Mouse (Mus musculus) kidney, adult 2 months (tissue): ENCODE results near the gene Pip4k2c. TPM values are rescaled to one million over a fixed set of nuclear protein-coding genes. Genes with fewer than 3 reads are reported as not detected.
"Not testable (repeated sequence)": the region's sequence is repeated elsewhere in the genome, so short reads cannot be mapped to it uniquely, and the experiment has no call there.

Experiments used
- DNase-seq: peaks from one replicate; pipeline ENCODE4 v3.0.0; 2021
- H3K27ac ChIP-seq: fragments of 200-500 bp; 2 replicates; pipeline ENCODE4 v1.5.1; 2012; ENCODE audit warnings: low read depth, low read length, control low read depth, inconsistent platforms; ENCODE audit not compliant: insufficient read depth
- H3K27me3 ChIP-seq: fragments of 200-500 bp; replicated peaks from 2 replicates; pipeline ENCODE4 v1.6.1; 2012; ENCODE audit warnings: mild to moderate bottlenecking, moderate library complexity, low read length, inconsistent platforms; ENCODE audit not compliant: control insufficient read depth, insufficient read depth
- H3K36me3 ChIP-seq: fragments of 200-500 bp; 2 replicates; pipeline ENCODE4 v1.6.1; 2012; ENCODE audit warnings: mild to moderate bottlenecking, moderate library complexity, low read length, inconsistent platforms; ENCODE audit not compliant: control insufficient read depth, insufficient read depth
- H3K4me1 ChIP-seq: fragments of 200-500 bp; 2 replicates; pipeline ENCODE4 v1.6.1; 2011; ENCODE audit warnings: low read length; ENCODE audit not compliant: control insufficient read depth, insufficient read depth
- H3K4me3 ChIP-seq: fragments of 200-500 bp; 2 replicates; pipeline ENCODE4 v1.5.1; 2011; ENCODE audit warnings: mild to moderate bottlenecking, low read depth, low read length, control low read depth; ENCODE audit not compliant: insufficient read depth
- CTCF ChIP-seq: fragments of 200-500 bp; conservative IDR thresholded peaks from 2 replicates; pipeline ENCODE4 v1.5.1; 2011; ENCODE audit warnings: low read depth, mild to moderate bottlenecking, control low read depth, low read length, moderate library complexity, mixed read lengths; ENCODE audit not compliant: insufficient read depth, insufficient read length
- POLR2A ChIP-seq: fragments of 200-500 bp; IDR thresholded peaks from one replicate; pipeline ENCODE4 v1.6.1; 2011; ENCODE audit warnings: low read depth, low read length, control low read depth
- WGBS: fragments of 180-500 bp; shearing (Covaris S2); methylation state at CpG from one replicate; pipeline ENCODE4 v1.1.7; 2018; 5-methylcytosine and 5-hydroxymethylcytosine counted together
- polyA plus RNA-seq: library from polyadenylated mRNA; depleted of rRNA; stranded (reverse); fragments of >200 nt; gene quantifications from 2 replicates; pipeline ENCODE4 v1.2.3, GENCODE M21; 2012

Pip4k2c gene
- polyA plus RNA-seq, 1 experiment, result 116 TPM

GRCm38 (mm10) chr10:127164631-127165353, 46.6 kb downstream of the Pip4k2c start, which contains the start of gene B4galnt1:
TSS of gene B4galnt1 (plus strand) at chr10:127165225.
- WGBS, result 4% methylated on average over 52 of the region's 52 CpGs
- H3K27ac ChIP-seq, result peak within 1 kb of the TSS; percentile 5
- TF ChIP-seq POLR2A (no peak), CTCF (peak; percentile 77)
- peak; percentile 72 for DNase-seq
- H3K4me3 ChIP-seq, result peak within 1 kb of the TSS; percentile 60
- H3K36me3 ChIP-seq, result no peaks in the 10 kb centered on the region
- H3K27me3 ChIP-seq, result peaks cover 2% of the 10 kb centered on the region; the same call in 1 of the 2 replicates
- peaks cover 2% of the 10 kb centered on the region; the same call in 1 of the 2 replicates for H3K4me1 ChIP-seq

- Histone ChIP-seq H3K27me3 (peaks cover 2% of the 10 kb centered on the region; the same call in 1 of the 2 replicates), H3K27ac (no peak overlapping the region), H3K4me3 (no peak overlapping the region), H3K4me1 (peaks cover 2% of the 10 kb centered on the region; the same call in 1 of the 2 replicates), H3K36me3 (no peaks in the 10 kb centered on the region)
- 92% methylated on average over 4 of the region's 4 CpGs for whole genome bisulfite sequencing
- TF ChIP-seq POLR2A, result no peak
- TF ChIP-seq CTCF, result no peak
- DNase-seq, result no peak
Measured at GRCm38 (mm10) chr10:127164190-127164589, 47.2 kb downstream of the Pip4k2c start.

GRCm38 (mm10) chr10:127162771-127163261, 48.6 kb downstream of the Pip4k2c start:
- H3K27ac ChIP-seq, H3K4me1 ChIP-seq, H3K27me3 ChIP-seq, H3K36me3 ChIP-seq, H3K4me3 ChIP-seq, DNase-seq: not testable (repeated sequence)
- 64% methylated on average over 7 of the region's 7 CpGs for WGBS

- no peak overlapping the region for H3K4me3 ChIP-seq
- peaks cover 2% of the 10 kb centered on the region; the same call in 1 of the 2 replicates for H3K27me3 ChIP-seq
- H3K4me1 ChIP-seq, result peaks cover 8% of the 10 kb centered on the region; the same call in 1 of the 2 replicates
- H3K36me3 ChIP-seq, result no peaks in the 10 kb centered on the region
- TF ChIP-seq POLR2A (no peak), CTCF (no peak)
- DNase-seq, result no peak
- 73% methylated on average over 3 of the region's 3 CpGs for WGBS
- H3K27ac ChIP-seq, result no peak overlapping the region
Measured at GRCm38 (mm10) chr10:127160728-127161127, 50.7 kb downstream of the Pip4k2c start.

- Histone ChIP-seq H3K36me3 (no peaks in the 10 kb centered on the region), H3K4me3 (no peak overlapping the region), H3K4me1 (peaks cover 9% of the 10 kb centered on the region; the same call in 1 of the 2 replicates), H3K27me3 (no peaks in the 10 kb centered on the region), H3K27ac (no peak overlapping the region)
- 63% methylated on average over 9 of the region's 9 CpGs for WGBS
- TF ChIP-seq CTCF (no peak), POLR2A (no peak)
- DNase-seq, result peak; percentile 39
Measured at GRCm38 (mm10) chr10:127160081-127160480, 51.3 kb downstream of the Pip4k2c start.

- Histone ChIP-seq H3K36me3 (no peaks in the 10 kb centered on the region), H3K27ac (no peak overlapping the region), H3K4me1 (peaks cover 12% of the 10 kb centered on the region; the same call in 1 of the 2 replicates), H3K27me3 (no peaks in the 10 kb centered on the region), H3K4me3 (no peak overlapping the region)
- no peak for TF ChIP-seq CTCF
- TF ChIP-seq POLR2A, result no peak
- 79% methylated on average over 3 of the region's 3 CpGs for WGBS
- DNase-seq, result no peak
Measured at GRCm38 (mm10) chr10:127158471-127158870, 52.9 kb downstream of the Pip4k2c start.

GRCm38 (mm10) chr10:127156511-127156910, 54.9 kb downstream of the Pip4k2c start:
- Histone ChIP-seq H3K4me3 (no peak overlapping the region), H3K27me3 (no peaks in the 10 kb centered on the region), H3K4me1 (peaks cover 12% of the 10 kb centered on the region; the same call in 1 of the 2 replicates), H3K36me3 (no peaks in the 10 kb centered on the region), H3K27ac (0 out of 2 replicates have a peak overlapping the region, but pooled peaks have one; percentile 23)
- WGBS, result 58% methylated on average over 1 of the region's 1 CpGs
- no peak for TF ChIP-seq CTCF
- no peak for TF ChIP-seq POLR2A
- DNase-seq, result no peak
